Mouse (Mus musculus) spleen, postnatal 36 days (tissue): ENCODE results near the gene Pth.

Experiments used
- DNase-seq, 2 experiments: peaks; one replicate each; pipeline ENCODE4 v3.0.0; 2022; ENCODE audit warnings: low spot score in 2 of 2, mixed read lengths in 1 of 2

Gene Pth

DNA sequence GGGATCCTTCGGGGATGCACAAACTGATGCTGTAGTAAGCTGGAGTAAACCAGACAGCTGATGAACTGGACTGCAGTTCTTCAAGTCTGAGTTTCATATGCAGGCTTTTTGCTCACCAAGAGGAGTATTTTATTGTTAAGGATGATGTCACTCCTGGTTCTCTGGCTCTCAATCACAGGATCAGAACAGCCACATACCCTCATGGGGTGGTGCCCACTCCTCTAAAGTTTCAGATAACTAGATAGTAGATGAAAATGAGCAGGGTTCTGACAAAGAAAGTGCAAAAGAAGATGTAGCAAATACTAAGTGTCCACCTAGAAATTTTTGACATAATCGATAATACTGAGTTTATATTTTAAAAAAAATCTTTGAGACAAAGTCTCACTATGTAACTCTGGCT, at the start of gene Pth:
Pth (minus strand) TSS at position 101 of the 400 bp plus-strand sequence.
- DNase-seq = no peak

DNA sequence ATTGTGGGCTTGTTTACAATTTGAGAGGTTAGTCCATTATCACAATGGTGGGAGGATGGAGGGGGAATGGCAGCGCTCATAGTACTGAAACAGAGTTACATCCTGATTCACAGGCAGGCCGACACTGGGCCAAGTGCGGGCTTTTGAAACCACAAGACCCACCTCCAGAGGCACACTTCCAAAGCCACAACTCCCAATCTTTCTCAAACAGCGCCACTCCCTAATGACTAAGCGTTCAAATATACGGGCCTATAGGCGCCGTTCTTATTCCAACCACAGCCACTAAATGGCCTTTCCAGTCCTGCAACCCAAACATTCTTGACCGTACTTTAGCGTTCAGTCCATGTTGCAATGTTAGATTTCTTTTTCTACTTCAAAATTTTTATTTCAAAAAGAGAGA, 47.9 kb upstream of the Pth start:
- no peak for DNase-seq

DNA sequence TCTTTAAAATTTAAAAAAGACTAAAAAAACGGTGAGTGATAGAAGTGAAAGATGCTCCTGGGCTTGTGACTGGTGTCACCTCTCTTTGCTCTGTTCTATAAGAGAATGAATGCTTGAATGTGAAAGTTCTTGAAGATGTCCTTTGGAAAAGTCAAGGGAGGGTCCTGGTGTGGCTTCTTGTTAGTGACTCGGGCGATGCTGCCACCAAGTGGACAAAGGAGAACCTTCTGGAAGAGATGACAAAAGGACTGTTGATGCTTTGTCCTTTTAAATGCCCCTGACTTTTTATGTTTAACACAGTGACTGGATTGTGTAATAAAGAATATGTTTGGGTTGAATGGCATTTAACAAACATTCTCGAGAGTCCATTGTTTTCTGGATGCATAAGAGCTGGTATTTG, 45.9 kb upstream of the Pth start:
- peak; percentile 16 to 28 for DNase-seq

DNA sequence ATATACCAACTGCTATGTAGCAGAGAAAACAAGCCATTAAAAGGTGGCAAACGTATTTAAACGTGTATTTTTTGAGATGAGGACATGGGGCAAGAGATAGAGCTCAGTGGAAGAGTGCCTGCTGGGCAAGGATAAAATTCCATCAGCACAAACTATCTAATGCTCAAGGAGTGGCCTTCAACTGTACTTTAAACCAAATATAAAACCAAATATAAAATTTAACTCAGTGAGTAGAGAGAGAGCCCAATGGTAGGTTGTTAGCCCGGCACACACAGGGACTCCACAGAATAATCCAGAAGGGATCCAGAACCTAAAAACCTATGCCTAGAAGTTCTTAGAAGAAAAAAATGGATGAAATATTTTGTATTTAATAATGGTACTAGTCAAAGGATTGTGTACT, 45.1 kb upstream of the Pth start:
- DNase-seq = no peak

DNA sequence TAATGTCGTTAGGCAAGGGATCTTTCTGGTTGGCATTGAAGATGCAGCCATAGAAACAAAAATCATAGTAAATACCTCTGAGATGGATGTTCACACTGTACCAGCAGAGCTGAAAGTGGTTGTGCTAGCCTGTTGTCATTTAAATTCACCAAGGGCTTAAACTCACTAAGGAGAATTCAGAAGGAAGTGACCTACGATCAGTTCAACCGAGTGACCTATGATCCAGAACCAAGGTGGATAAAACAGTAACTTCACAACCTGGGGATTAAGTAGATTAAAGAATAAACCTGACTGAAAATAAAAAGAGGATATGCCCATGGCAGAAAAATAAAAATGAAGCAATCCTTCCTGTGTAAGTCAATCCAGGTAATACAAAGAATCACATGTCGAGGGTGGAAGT, 44.5 kb upstream of the Pth start:
- no peak for DNase-seq

GRCm38 (mm10) chr7:113420771-113421170, 32.4 kb upstream of the Pth start:
- DNase-seq = no peak

GRCm38 (mm10) chr7:113419070-113419782, 30.9 kb upstream of the Pth start:
- no peak for DNase-seq

- no peak for DNase-seq
These were observed 28.2 kb upstream of the Pth start for GRCm38 (mm10) chr7:113416536-113416935.

- DNase-seq = no peak
These were observed 26.9 kb upstream of the Pth start for GRCm38 (mm10) chr7:113415256-113415655.

DNA sequence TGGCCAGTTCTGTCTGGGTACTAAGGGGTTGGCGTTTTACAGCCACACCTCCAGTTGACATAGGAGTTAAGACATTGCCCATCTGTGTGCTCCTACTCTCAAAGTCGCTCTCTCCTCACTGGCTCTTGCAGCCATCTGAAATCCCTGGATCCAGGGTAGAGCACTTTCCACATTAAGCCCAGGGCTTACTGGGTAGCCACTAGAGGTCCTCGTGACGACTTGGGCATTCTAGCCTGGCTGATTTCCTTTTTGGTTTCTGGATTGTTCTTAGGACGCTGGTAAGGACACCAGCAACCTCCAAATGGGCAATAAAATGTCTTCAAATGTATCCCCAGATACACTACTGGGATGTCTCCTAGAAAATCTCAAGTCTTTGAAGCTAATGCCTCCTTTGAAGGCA, 20.3 kb upstream of the Pth start:
- DNase-seq = no peak

- DNase-seq = no peak
These were observed 9.7 kb upstream of the Pth start for GRCm38 (mm10) chr7:113398083-113398482.

GRCm38 (mm10) chr7:113396661-113397060, 8.3 kb upstream of the Pth start:
- DNase-seq = no peak

DNA sequence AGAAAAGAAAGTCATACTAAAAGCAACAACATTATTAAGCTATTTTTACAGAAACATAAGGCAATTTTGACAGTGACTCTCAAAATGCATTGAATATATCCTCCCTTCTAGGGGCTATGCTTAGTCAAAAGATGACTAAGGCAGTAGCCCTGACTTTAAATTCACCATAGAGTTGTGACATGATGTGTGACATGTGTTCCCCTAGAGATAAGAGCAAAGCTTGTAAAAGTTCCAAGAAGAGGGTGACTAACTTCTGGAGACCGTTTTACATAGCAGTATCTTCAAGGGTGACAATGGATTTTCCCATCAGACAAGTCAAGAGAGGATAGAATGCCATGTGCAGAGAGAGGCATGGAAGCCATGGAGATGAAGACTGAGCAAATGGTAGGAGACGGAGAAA, 3.2 kb upstream of the Pth start:
- DNase-seq = no peak

- peak; percentile 59 to 72 for DNase-seq
These were observed 10.3 kb downstream of the Pth start for GRCm38 (mm10) chr7:113377875-113378658.

- peak; percentile 4 to 25 for DNase-seq
These were observed 15.7 kb downstream of the Pth start for GRCm38 (mm10) chr7:113372682-113373081.

- DNase-seq = peak; percentile 74 to 78
These were observed 18.6 kb downstream of the Pth start for GRCm38 (mm10) chr7:113369620-113370340.

DNA sequence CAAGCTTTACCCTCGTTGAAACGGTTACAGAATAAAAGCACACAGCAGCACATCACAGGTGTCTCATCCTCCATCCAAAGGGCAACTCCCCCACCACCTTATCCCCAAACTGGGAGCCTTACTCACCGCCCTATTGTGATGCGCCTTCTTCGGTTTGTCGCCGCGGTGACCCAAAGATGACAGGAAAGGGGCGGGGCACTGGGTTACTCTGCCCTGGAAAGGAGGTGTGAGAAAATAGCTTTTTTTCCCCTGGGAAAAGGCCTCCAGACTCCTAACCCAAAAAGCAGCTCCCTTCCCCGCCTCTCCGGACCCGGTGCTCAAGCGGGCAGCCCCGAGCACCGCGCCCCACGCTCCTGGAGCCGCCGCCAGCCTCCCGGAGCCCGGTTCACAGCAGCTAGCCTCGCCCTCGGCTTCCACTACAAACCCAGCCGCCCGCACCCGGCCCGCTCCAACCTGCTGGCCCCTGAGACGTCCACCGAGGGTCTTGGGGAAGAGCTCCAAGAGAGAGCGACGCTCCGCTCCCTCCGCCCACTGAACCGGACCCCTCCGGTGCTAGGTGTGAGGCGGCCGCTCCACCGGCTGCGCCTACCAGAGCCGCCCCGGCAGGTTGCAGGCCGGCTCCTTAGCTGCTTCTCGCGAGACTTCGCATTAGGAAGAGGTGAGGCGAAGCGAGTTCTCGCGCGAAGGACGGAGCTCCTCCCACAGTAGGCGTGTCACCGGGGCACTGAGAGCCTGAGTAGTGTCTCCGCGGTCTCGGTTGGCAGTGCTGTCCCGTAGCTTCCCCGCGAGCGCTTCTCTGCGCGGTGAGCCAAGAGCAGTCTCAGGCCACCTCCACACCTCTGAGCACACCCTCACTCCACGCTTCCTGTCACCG, 19.4 kb downstream of the Pth start, which contains the start of gene Btbd10:
Btbd10 (minus strand) TSS at position 647 of the 874 bp plus-strand sequence.
- peak; percentile 98 for DNase-seq

GRCm38 (mm10) chr7:113367440-113367839, 20.9 kb downstream of the Pth start:
- no peak for DNase-seq

DNA sequence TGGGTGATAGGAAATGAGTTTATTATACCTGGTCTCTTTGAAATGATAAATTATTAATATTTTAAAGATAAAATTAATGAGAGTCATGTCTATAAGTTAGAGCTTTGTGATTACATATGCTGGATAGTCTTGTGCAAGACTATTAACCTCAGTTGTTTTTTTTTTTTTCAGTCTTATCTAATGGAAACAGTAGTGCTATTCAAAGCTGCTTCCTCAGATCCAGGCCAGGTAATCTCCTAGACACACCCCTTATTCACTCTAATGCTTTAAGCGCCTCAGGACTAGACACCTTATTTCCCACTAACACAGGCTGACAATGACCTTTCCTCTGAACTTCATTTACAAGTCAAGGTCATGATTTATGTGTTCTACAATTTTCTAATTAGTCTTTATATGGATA, 39.3 kb downstream of the Pth start:
- DNase-seq = no peak

DNA sequence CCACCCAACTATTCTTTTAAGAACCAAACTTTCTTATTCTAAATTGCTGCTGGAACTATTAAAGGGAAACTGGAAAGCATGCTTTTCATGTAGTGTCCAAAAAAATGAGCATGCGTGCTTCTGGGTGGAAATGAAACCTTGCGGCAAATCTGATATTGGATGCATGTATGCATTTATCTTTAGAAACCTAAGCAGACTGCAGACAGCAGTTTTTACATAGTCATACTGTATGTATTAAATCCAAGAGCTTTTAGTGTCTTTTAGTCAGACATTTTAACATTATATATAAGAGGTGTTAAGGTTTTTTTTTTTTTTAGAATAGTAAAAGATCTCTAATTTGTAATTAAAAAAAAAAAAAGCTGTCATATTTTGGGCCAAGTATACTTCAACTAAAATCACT, 40.7 kb downstream of the Pth start:
- no peak for DNase-seq

DNA sequence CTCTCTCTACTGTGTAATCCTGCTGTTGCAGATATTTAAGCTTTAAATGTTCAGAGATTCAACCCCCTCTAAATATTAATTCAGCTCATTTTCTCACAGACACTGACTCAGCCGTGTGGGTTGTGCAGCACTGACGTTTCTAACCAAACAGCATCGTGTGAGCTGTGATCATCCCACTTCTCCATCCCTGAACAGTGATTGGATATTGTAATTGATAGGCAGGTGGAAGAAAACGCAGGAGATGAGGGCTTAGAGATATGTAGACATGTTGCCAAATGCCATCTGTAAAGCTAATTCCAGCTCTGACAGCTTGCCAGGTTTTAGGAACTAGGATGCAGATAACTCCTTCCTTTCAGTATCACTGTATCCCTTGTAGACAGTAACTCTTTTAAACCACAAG, 41.1 kb downstream of the Pth start:
- no peak for DNase-seq
